ENCODE assay signal across 30 mouse cellular contexts in the genomic region with DNA sequence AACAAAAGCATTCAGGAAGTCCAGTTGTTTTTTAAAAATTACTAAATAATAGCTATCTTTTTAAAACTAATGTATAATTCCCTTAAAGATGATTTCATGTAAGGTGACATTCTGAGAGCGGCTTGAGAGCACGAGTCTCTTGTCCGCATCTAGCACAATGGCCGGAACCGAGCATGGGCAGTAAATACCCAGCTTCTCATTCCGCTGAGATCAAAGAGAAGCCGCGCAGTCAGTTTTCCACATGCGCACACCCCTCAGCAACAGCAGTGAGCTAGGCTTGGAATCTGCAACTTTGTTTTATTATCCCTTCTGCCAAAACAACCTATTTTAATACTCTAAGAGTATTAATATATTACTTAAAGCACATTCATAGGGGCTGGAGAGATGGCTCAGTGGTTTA. TPM values are rescaled to one million over a fixed set of nuclear protein-coding genes. Genes with fewer than 3 reads are reported as not detected.
DNase-seq lines count a peak whose midpoint lies in the region; ATAC-seq lines count a peak whose summit lies in the region.
"Had no signal": no experiment of that assay in that cellular context is flagged by ENCODE, and none has a peak within 500 bp of the region (broad histone marks: within the 10 kb centered on the region; RNA-seq: fewer than 3 reads in every experiment).

No protein-coding gene starts in this region.

- no peak overlapping the region for H3K9ac ChIP-seq in liver, embryonic 16.5 days (ENCODE audit: low read depth, low read length)
- H3K9ac ChIP-seq: embryonic facial prominence, embryonic 15.5 days; heart, embryonic 15.5 days; hindbrain, embryonic 12.5 days; intestine, embryonic 15.5 days; limb, embryonic 12.5 days; neural tube, embryonic 12.5 days had no signal

- H3K9me3 ChIP-seq in liver, embryonic 16.5 days (replicated peaks; ENCODE audit: control insufficient read depth, low read length): no peaks in the 10 kb centered on the region
- H3K9me3 ChIP-seq: embryonic facial prominence, embryonic 10.5 days; embryonic facial prominence, embryonic 15.5 days; heart, embryonic 15.5 days; hindbrain, embryonic 12.5 days; intestine, embryonic 15.5 days; limb, embryonic 12.5 days; midbrain, embryonic 10.5 days; neural tube, embryonic 12.5 days had no signal

- no peaks in the 10 kb centered on the region for H3K36me3 ChIP-seq in liver, embryonic 16.5 days (ENCODE audit: control insufficient read depth, insufficient read depth)
- H3K36me3 ChIP-seq: embryonic facial prominence, embryonic 10.5 days; embryonic facial prominence, embryonic 15.5 days; heart, embryonic 15.5 days; hindbrain, embryonic 12.5 days; intestine, embryonic 15.5 days; limb, embryonic 12.5 days; midbrain, embryonic 10.5 days; neural tube, embryonic 12.5 days had no signal

- 83% methylated on average over 9 of the region's 9 CpGs for WGBS in liver, embryonic 16.5 days (ENCODE audit: insufficient replicate concordance)

- no peak overlapping the region for H3K4me3 ChIP-seq in liver, embryonic 16.5 days (ENCODE audit: low read depth, low read length)
- H3K4me3 ChIP-seq: embryonic facial prominence, embryonic 10.5 days; embryonic facial prominence, embryonic 15.5 days; heart, embryonic 15.5 days; hindbrain, embryonic 12.5 days; intestine, embryonic 15.5 days; left cerebral cortex, adult 2 months; limb, embryonic 12.5 days; midbrain, embryonic 10.5 days; myocyte; neural tube, embryonic 12.5 days had no signal

- peak; percentile 20 for DNase-seq in kidney, postnatal 10 days
- DNase-seq in kidney, adult 18-20 months: no peak
- DNase-seq in ES-CJ7 (ENCODE audit: low read depth, low spot score) (peak; percentile 83), ZHBTc4 (ENCODE audit: low read depth, low spot score) (peak; percentile 79)
- no peak for DNase-seq in left cerebral cortex, adult 18-20 months (ENCODE audit: low spot score in 2 of 2)
- DNase-seq in layer of hippocampus, adult 9-11 months: no peak
- DNase-seq: adrenal gland, adult 2 months; adrenal gland, postnatal 36 days; cerebellum, adult 18-20 months; cerebellum, postnatal 14 days; gastrocnemius, postnatal 14 days; heart, postnatal 36 days; kidney, adult 8-10 months; lung, adult 18-20 months; lung, postnatal 10 days; thymus, postnatal 4 days had no signal

- no peak overlapping the region for H3K27ac ChIP-seq in liver, embryonic 16.5 days (ENCODE audit: low read length)
- H3K27ac ChIP-seq: embryonic facial prominence, embryonic 10.5 days; embryonic facial prominence, embryonic 15.5 days; heart, embryonic 15.5 days; hindbrain, embryonic 12.5 days; hindbrain, postnatal 0 days; intestine, embryonic 15.5 days; kidney, postnatal 0 days; left cerebral cortex, adult 2 months; limb, embryonic 12.5 days; midbrain, embryonic 10.5 days; neural tube, embryonic 12.5 days had no signal

- peaks cover 54% of the 10 kb centered on the region for H3K4me1 ChIP-seq in liver, embryonic 16.5 days (ENCODE audit: control insufficient read depth, low read depth, low read length)
- H3K4me1 ChIP-seq: embryonic facial prominence, embryonic 15.5 days; intestine, embryonic 15.5 days; neural tube, embryonic 12.5 days had no signal

- no peak for ATAC-seq in liver, embryonic 16.5 days (ENCODE audit: low read depth)
- ATAC-seq: forebrain, embryonic 14.5 days; hindbrain, postnatal 0 days; intestine, embryonic 15.5 days had no signal

- 0 out of 2 replicates have a peak overlapping the region, but pooled peaks have one; percentile 62 for H3K4me2 ChIP-seq in liver, embryonic 16.5 days (ENCODE audit: low read depth, low read length)
- H3K4me2 ChIP-seq: embryonic facial prominence, embryonic 15.5 days; heart, embryonic 15.5 days; hindbrain, embryonic 12.5 days; intestine, embryonic 15.5 days; limb, embryonic 12.5 days; neural tube, embryonic 12.5 days had no signal

- no peaks in the 10 kb centered on the region for H3K27me3 ChIP-seq in liver, embryonic 16.5 days (ENCODE audit: control insufficient read depth, insufficient read depth, low read depth, low read length)
- H3K27me3 ChIP-seq: embryonic facial prominence, embryonic 15.5 days; heart, embryonic 15.5 days; hindbrain, embryonic 12.5 days; intestine, embryonic 15.5 days; limb, embryonic 12.5 days; neural tube, embryonic 12.5 days had no signal

RNA-seq across cellular contexts. Expression of a gene that starts 6.3 kb away (rescaled TPM):
- 39.4 and 41.2 TPM in 2 replicates for polyA plus RNA-seq in liver, embryonic 16.5 days (2015; fragmentation: Nextera tagmentation; extraction: Ambion mirVana)
- 100 to 1,000 TPM; 122 to 128 TPM for total RNA-seq in left cerebral cortex, adult 18-20 months (2021)

RNA-seq across cellular contexts. Expression of a gene that starts 16.2 kb away (rescaled TPM):
- 7.1 and 7.9 TPM in 2 replicates for polyA plus RNA-seq in liver, embryonic 16.5 days (2015; fragmentation: Nextera tagmentation; extraction: Ambion mirVana)
- total RNA-seq in left cerebral cortex, adult 18-20 months (2021): 10 to 100 TPM; 26.9 to 30.6 TPM

Comparison
In these comparisons a context has a peak if more than half of its experiments do, and no peak if none do; other contexts are left out.
1. DNase-seq: peak in kidney, postnatal 10 days (single experiment), ES-CJ7 (single experiment) and ZHBTc4 (single experiment); none in kidney, adult 18-20 months (single experiment), left cerebral cortex, adult 18-20 months (0 of 2) and layer of hippocampus, adult 9-11 months (single experiment).